Comparison of ENCODE assay signal across 17 mouse cellular contexts in the genomic region with DNA sequence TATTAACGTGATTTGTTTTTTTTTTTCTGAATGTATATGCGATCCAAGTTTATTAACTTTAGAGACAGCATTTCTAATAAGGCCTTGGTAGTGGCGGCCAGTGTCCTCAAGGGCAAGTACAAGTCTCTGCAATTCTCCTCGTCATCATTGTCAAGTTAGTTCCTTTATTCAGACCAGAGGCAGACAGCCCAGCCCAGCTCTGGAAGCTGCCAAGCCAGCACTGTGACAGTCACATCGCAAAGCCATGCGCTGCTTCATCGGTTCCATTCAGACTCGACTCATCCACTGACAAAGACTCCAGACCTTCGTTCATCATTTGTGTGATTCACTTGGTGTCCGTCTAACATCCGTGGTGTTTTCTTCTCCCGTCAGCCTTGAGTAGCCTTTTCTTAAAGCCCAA.
A peak's percentile ranks its signal among the peaks of the same experiment; 100 is the strongest.
DNase-seq lines count a peak whose midpoint lies in the region; ATAC-seq and TF ChIP-seq lines count a peak whose summit lies in the region.
"Had no signal": no experiment of that assay in that cellular context is flagged by ENCODE, and none has a peak within 500 bp of the region (broad histone marks: within the 10 kb centered on the region; RNA-seq: fewer than 3 reads in every experiment).

No protein-coding gene starts in this region.

- no peaks in the 10 kb centered on the region for H3K9me3 ChIP-seq in liver, embryonic 12.5 days (replicated peaks)
- peaks cover 4% of the 10 kb centered on the region for H3K9me3 ChIP-seq in CH12.LX (replicated peaks; ENCODE audit: low read length)
- H3K9me3 ChIP-seq: embryonic facial prominence, embryonic 12.5 days; neural tube, embryonic 13.5 days had no signal

- ATAC-seq in liver, embryonic 12.5 days, result no peak
- peak; percentile 60 for ATAC-seq in granulocyte monocyte progenitor cell, adult 5-6 weeks (replicated peaks; ENCODE audit: poor library complexity, severe bottlenecking)
- ATAC-seq: activated CD4-positive, CD25-positive, alpha-beta regulatory T cell, adult 4 months; intestine, embryonic 16.5 days had no signal

- no peak for TF ChIP-seq CTCF in liver, adult 2 months (IDR thresholded peaks at IDR 0.05; ENCODE audit: low read depth, low read length)
- no peak for TF ChIP-seq CTCF in CH12.LX (conservative IDR thresholded peaks at IDR 0.05 in 1 of 2, IDR thresholded peaks at IDR 0.05 in 1 of 2; ENCODE audit: low read depth in 2 of 2, low read length in 2 of 2)

- WGBS in liver, adult 2 months, result 92% methylated on average over 12 of the region's 12 CpGs
- 71% methylated on average over 12 of the region's 12 CpGs for WGBS in liver, embryonic 12.5 days (ENCODE audit: insufficient replicate concordance)

- dilution Hi-C loops in CH12.LX (cut with MboI; ENCODE audit: extremely low pct_ligation_motif_present, extremely low pct_unique_long_range_greater_than_20kb, low sequenced_read_pairs), result no loop called here

- TF ChIP-seq POLR2A in liver, adult 2 months (IDR thresholded peaks at IDR 0.05; ENCODE audit: extremely low read depth, insufficient read depth, low read length), result no peak
- TF ChIP-seq POLR2A in CH12.LX (IDR thresholded peaks at IDR 0.05; ENCODE audit: low read depth, low read length), result no peak

- no peak overlapping the region for H3K4me3 ChIP-seq in liver, adult 2 months (ENCODE audit: insufficient read depth, low read depth, low read length)
- no peak overlapping the region for H3K4me3 ChIP-seq in liver, embryonic 12.5 days
- no peak overlapping the region for H3K4me3 ChIP-seq in CH12.LX (replicated peaks in 1 of 3; ENCODE audit: low read depth in 2 of 3, low read length in 2 of 3, poor library complexity in 1 of 3)
- H3K4me3 ChIP-seq: embryonic facial prominence, embryonic 12.5 days; neural tube, embryonic 13.5 days had no signal

- no peak overlapping the region for H3K27ac ChIP-seq in liver, adult 2 months (replicated peaks; ENCODE audit: insufficient read depth, low read depth, low read length)
- H3K27ac ChIP-seq in liver, embryonic 12.5 days, result no peak overlapping the region
- peak overlapping the region; percentile 25 for H3K27ac ChIP-seq in CH12.LX (ENCODE audit: insufficient read depth, low read depth)
- H3K27ac ChIP-seq: embryonic facial prominence, embryonic 12.5 days; liver, embryonic 14.5 days; neural tube, embryonic 13.5 days had no signal

- no peaks in the 10 kb centered on the region for H3K79me2 ChIP-seq in liver, adult 2 months (ENCODE audit: control insufficient read depth, insufficient read depth, low read length)
- no peaks in the 10 kb centered on the region for H3K79me2 ChIP-seq in CH12.LX (replicated peaks; ENCODE audit: control insufficient read depth, extremely low read depth, insufficient read depth, poor library complexity, severe bottlenecking)

- H3K4me2 ChIP-seq in liver, embryonic 12.5 days, result no peak overlapping the region
- peak overlapping the region; percentile 85 for H3K4me2 ChIP-seq in CH12.LX (ENCODE audit: insufficient read depth, low read depth, poor library complexity, severe bottlenecking)
- H3K4me2 ChIP-seq: embryonic facial prominence, embryonic 12.5 days; neural tube, embryonic 13.5 days had no signal

- peaks cover 6% of the 10 kb centered on the region for H3K4me1 ChIP-seq in liver, adult 2 months (ENCODE audit: control insufficient read depth, insufficient read depth, low read length)
- H3K4me1 ChIP-seq in liver, embryonic 12.5 days, result no peaks in the 10 kb centered on the region
- peaks cover 14 to 25% of the 10 kb centered on the region in 2 experiments for H3K4me1 ChIP-seq in CH12.LX (ENCODE audit: control insufficient read depth in 1 of 2, insufficient read depth in 2 of 2)
- H3K4me1 ChIP-seq: embryonic facial prominence, embryonic 12.5 days had no signal

- no peaks in the 10 kb centered on the region; the same call in 1 of the 2 replicates for H3K36me3 ChIP-seq in liver, adult 2 months (ENCODE audit: control insufficient read depth, insufficient read depth, low read length)
- no peaks in the 10 kb centered on the region for H3K36me3 ChIP-seq in liver, embryonic 12.5 days
- H3K36me3 ChIP-seq in CH12.LX (replicated peaks in 1 of 2; ENCODE audit: control insufficient read depth in 1 of 2, insufficient read depth in 1 of 2, low read length in 1 of 2), result peaks cover 23 to 56% of the 10 kb centered on the region in 2 experiments
- H3K36me3 ChIP-seq: G1E had no signal

- TF ChIP-seq RAD21 in CH12.LX (IDR thresholded peaks at IDR 0.05; ENCODE audit: low read depth, low read length), result no peak

- H3K9ac ChIP-seq in liver, adult 2 months (ENCODE audit: low read depth, low read length), result no peak overlapping the region
- no peak overlapping the region for H3K9ac ChIP-seq in liver, embryonic 12.5 days
- H3K9ac ChIP-seq in CH12.LX (ENCODE audit: insufficient read depth, low read depth), result peak overlapping the region; percentile 59
- H3K9ac ChIP-seq: embryonic facial prominence, embryonic 12.5 days; liver, embryonic 14.5 days; neural tube, embryonic 13.5 days had no signal

- no peaks in the 10 kb centered on the region for H3K27me3 ChIP-seq in liver, adult 2 months (ENCODE audit: control insufficient read depth, insufficient read depth, low read length)
- H3K27me3 ChIP-seq in liver, embryonic 12.5 days (replicated peaks), result no peaks in the 10 kb centered on the region
- no peaks in the 10 kb centered on the region for H3K27me3 ChIP-seq in CH12.LX (replicated peaks)
- H3K27me3 ChIP-seq: embryonic facial prominence, embryonic 12.5 days; neural tube, embryonic 13.5 days had no signal

- peak; percentile 10 for DNase-seq in adrenal gland, adult 8-10 months
- DNase-seq in adrenal gland, postnatal 4 days (ENCODE audit: low spot score in 2 of 2), result no peak
- peak; percentile 20 for DNase-seq in liver, adult 2 months (ENCODE audit: extremely low read depth, low read depth, low spot score)
- DNase-seq in CH12.LX (ENCODE audit: extremely low read depth), result peak; percentile 41
- DNase-seq in cerebellum, adult 18-20 months, result no peak
- DNase-seq in urinary bladder, postnatal 14 days (ENCODE audit: low spot score), result no peak
- DNase-seq: cerebellum, adult 9-10 months; gastrocnemius, postnatal 10 days; kidney, postnatal 36 days had no signal

- in situ Hi-C loops in CH12.LX (cut with MboI; ENCODE audit: low pct_ligation_motif_present, low pct_unique_long_range_greater_than_20kb, low sequenced_read_pairs), result no loop called here

- no peak for TF ChIP-seq EP300 in CH12.LX (IDR thresholded peaks at IDR 0.05; ENCODE audit: low read length)

TF ChIP-seq in CH12.LX, 34 proteins besides CTCF, POLR2A, EP300 and RAD21:
- TF ChIP-seq TBP (conservative IDR thresholded peaks at IDR 0.05; ENCODE audit: low read depth, low read length), result no peak
- TF ChIP-seq ZKSCAN1 (IDR thresholded peaks at IDR 0.05; ENCODE audit: borderline replicate concordance, low read depth, low read length), result no peak
- TF ChIP-seq BHLHE40 (IDR thresholded peaks at IDR 0.05; ENCODE audit: low read depth, low read length), result no peak
- no peak for TF ChIP-seq MXI1 (IDR thresholded peaks at IDR 0.05; ENCODE audit: low read depth, low read length)
- no peak for TF ChIP-seq MEF2A (IDR thresholded peaks at IDR 0.05; ENCODE audit: borderline replicate concordance, low read depth, low read length)
- TF ChIP-seq ZC3H11A (IDR thresholded peaks at IDR 0.05; ENCODE audit: low read depth, low read length), result no peak
- TF ChIP-seq MAX (IDR thresholded peaks at IDR 0.05; ENCODE audit: low read length), result no peak
- no peak for TF ChIP-seq CHD2 (IDR thresholded peaks at IDR 0.05; ENCODE audit: low read length)
- no peak for TF ChIP-seq CHD1 (IDR thresholded peaks at IDR 0.05; ENCODE audit: low read depth, low read length)
- TF ChIP-seq ZNF384 (IDR thresholded peaks at IDR 0.05; ENCODE audit: low read depth, low read length), result no peak
TF ChIP-seq in CH12.LX: peak in this region for 0.

Comparison
In these comparisons a context has a peak if more than half of its experiments do, and no peak if none do; other contexts are left out.
1. DNase-seq: peak in adrenal gland, adult 8-10 months (single experiment), liver, adult 2 months (single experiment) and CH12.LX (single experiment); none in adrenal gland, postnatal 4 days (0 of 2), cerebellum, adult 18-20 months (0 of 2) and urinary bladder, postnatal 14 days (single experiment).